Mouse (Mus musculus) small intestine, adult 2 months (tissue): ENCODE results near the gene Stxbp3. TPM values are rescaled to one million over a fixed set of nuclear protein-coding genes. Genes with fewer than 3 reads are reported as not detected.

ENCODE experiments used
- H3K27ac ChIP-seq: fragments of 200-500 bp; 2 replicates; pipeline ENCODE4 v1.5.1; 2012; ENCODE audit warnings: low read depth, low read length, control low read depth, inconsistent platforms; ENCODE audit not compliant: insufficient read depth
- H3K27me3 ChIP-seq: fragments of 200-500 bp; 2 replicates; pipeline ENCODE4 v1.6.1; 2012; ENCODE audit warnings: mild to moderate bottlenecking, moderate library complexity, low read length, inconsistent platforms; ENCODE audit not compliant: control insufficient read depth, insufficient read depth
- H3K36me3 ChIP-seq: fragments of 200-500 bp; 2 replicates; pipeline ENCODE4 v1.6.1; 2012; ENCODE audit warnings: mild to moderate bottlenecking, low read length, control low read depth, inconsistent platforms; ENCODE audit not compliant: control insufficient read depth, insufficient read depth
- H3K4me1 ChIP-seq: fragments of 200-500 bp; 2 replicates; pipeline ENCODE4 v1.6.1; 2012; ENCODE audit warnings: low read length, inconsistent platforms, mixed read lengths; ENCODE audit not compliant: control insufficient read depth, insufficient read depth, insufficient read length
- H3K4me3 ChIP-seq: fragments of 200-500 bp; 2 replicates; pipeline ENCODE4 v1.5.1; 2012; ENCODE audit warnings: low read depth, mild to moderate bottlenecking, control low read depth, inconsistent platforms, low read length, moderate library complexity
- CTCF ChIP-seq: fragments of 200-500 bp; IDR thresholded peaks from 2 replicates; pipeline ENCODE4 v1.5.1; 2012; ENCODE audit warnings: low read depth, mild to moderate bottlenecking, control low read depth, inconsistent platforms, low read length, moderate library complexity, mixed read lengths; ENCODE audit not compliant: insufficient replicate concordance, insufficient read length; ENCODE audit errors: extremely low read depth
- POLR2A ChIP-seq: fragments of 200-500 bp; IDR thresholded peaks from 2 replicates; pipeline ENCODE4 v1.6.1; 2012; ENCODE audit warnings: low read depth, mild to moderate bottlenecking, control low read depth, inconsistent platforms, low read length, moderate library complexity
- WGBS: fragments of 180-500 bp; shearing (Covaris S2); methylation state at CpG from one replicate; pipeline ENCODE4 v1.1.7; 2018; 5-methylcytosine and 5-hydroxymethylcytosine counted together
- polyA plus RNA-seq: library from polyadenylated mRNA; depleted of rRNA; stranded (reverse); fragments of >200 nt; gene quantifications from 2 replicates; pipeline ENCODE4 v1.2.3, GENCODE M21; 2012; rRNA removed

The Stxbp3 gene
- polyA plus RNA-seq, 1 experiment = 4.5 TPM

DNA sequence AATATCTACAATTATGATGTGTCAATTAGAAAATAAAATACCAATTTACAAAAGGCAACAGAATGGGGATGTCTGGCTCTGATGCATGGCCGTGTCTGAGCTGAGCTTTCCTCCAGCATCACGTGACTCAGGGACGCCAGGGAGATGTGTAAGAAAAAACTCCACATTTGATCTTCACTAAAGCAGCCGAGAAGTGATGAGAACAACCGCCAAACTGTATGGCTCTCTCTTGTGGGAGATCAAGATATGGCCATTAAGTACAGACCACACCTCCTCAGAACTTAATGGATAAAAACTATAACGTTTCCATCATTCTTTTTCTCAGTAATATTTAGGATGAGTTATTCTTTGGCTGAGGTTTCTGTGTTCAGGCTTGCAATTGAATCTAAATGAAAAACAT, 89.3 kb downstream of the Stxbp3 start:
- no peaks in the 10 kb centered on the region for H3K36me3 ChIP-seq
- H3K4me3 ChIP-seq = no peak overlapping the region
- WGBS = 57% methylated on average over 6 of the region's 6 CpGs
- TF ChIP-seq POLR2A = no peak
- no peak for TF ChIP-seq CTCF
- no peaks in the 10 kb centered on the region for H3K4me1 ChIP-seq
- no peak overlapping the region for H3K27ac ChIP-seq
- no peaks in the 10 kb centered on the region for H3K27me3 ChIP-seq

DNA sequence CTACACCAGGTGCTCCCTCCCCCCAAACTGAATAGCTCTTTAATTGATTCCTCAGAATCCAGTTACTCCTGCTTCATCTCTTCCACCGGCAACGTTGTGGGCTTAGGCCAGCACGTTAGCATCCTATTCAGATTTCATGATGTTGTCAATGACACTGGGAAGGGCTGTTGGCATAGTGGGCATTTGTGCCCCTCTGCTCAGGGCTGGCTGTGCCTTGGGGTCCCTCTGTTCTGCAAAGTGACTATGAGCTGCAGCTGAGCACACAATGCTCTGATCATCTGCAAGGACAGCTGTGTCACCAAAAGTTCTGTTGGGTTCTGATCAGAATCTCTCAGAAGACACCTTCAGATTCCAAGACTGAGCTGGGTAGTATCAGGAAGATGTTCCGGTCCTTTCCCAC, 96.3 kb downstream of the Stxbp3 start:
- H3K36me3 ChIP-seq = no peaks in the 10 kb centered on the region
- H3K27ac ChIP-seq = no peak overlapping the region
- no peaks in the 10 kb centered on the region for H3K27me3 ChIP-seq
- 86% methylated on average over 4 of the region's 4 CpGs for WGBS
- no peak for TF ChIP-seq POLR2A
- TF ChIP-seq CTCF = no peak
- H3K4me1 ChIP-seq = no peaks in the 10 kb centered on the region
- H3K4me3 ChIP-seq = no peak overlapping the region

Other genes with a start within 250 kb of the Stxbp3 start
- 0.94 and 1.3 TPM in 2 replicates for gene Wdr47, start 249.2 kb downstream of the Stxbp3 start, polyA plus RNA-seq
- 7.3 and 17.7 TPM in 2 replicates for gene Clcc1, start 186.6 kb downstream of the Stxbp3 start, polyA plus RNA-seq
- gene Gpsm2, start 118.2 kb downstream of the Stxbp3 start, polyA plus RNA-seq = 4.6 and 8.7 TPM in 2 replicates
- not detected in 2 replicates for gene Aknad1, start 100.9 kb downstream of the Stxbp3 start, polyA plus RNA-seq
- gene Fndc7, start 49.5 kb upstream of the Stxbp3 start, polyA plus RNA-seq = 0.10 TPM in 2 replicates
- 38.0 and 73.9 TPM in 2 replicates for gene Prpf38b, start 71.2 kb upstream of the Stxbp3 start, polyA plus RNA-seq
- gene Henmt1, start 99.3 kb upstream of the Stxbp3 start, polyA plus RNA-seq = not detected in 2 replicates
- not detected in 2 replicates for gene Gm9857, start 99.9 kb upstream of the Stxbp3 start, polyA plus RNA-seq
- gene Fam102b, start 187.1 kb upstream of the Stxbp3 start, polyA plus RNA-seq = 1.0 and 3.0 TPM in 2 replicates
- gene Slc25a54, start 239.9 kb upstream of the Stxbp3 start, polyA plus RNA-seq = not detected in 2 replicates